Comparison of ENCODE assay signal across 25 mouse cellular contexts in the genomic region with DNA sequence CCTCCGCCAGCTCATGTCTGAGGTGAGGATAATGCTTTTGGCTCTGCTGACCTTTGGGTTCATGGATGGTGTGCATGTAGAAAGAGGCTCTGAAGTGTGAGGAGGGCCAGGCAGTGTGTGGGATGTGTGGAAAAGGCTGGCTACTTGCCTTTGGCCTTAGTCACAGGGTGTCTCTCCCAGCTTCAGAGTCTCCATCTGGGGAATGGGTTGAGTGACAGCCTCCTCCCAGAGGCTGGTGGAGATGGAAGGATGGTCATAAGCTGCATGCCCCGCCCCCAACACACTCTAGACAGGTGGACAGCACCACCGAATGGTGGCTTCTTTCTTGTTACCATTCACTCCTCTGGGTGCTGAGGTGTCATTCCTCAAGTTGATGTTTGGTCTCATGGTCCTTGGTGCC. TPM values are rescaled to one million over a fixed set of nuclear protein-coding genes. Genes with fewer than 3 reads are reported as not detected.
DNase-seq lines count a peak whose midpoint lies in the region; ATAC-seq and TF ChIP-seq lines count a peak whose summit lies in the region.
"Had no signal": no experiment of that assay in that cellular context is flagged by ENCODE, and none has a peak within 500 bp of the region (broad histone marks: within the 10 kb centered on the region; RNA-seq: fewer than 3 reads in every experiment).

No protein-coding gene starts in this region.

- no peaks in the 10 kb centered on the region for H3K9me3 ChIP-seq in hindbrain, embryonic 13.5 days
- no peaks in the 10 kb centered on the region for H3K9me3 ChIP-seq in hindbrain, embryonic 10.5 days
- H3K9me3 ChIP-seq in midbrain, embryonic 13.5 days: no peaks in the 10 kb centered on the region
- no peaks in the 10 kb centered on the region for H3K9me3 ChIP-seq in midbrain, embryonic 16.5 days (replicated peaks; ENCODE audit: control insufficient read depth, low read length, poor library complexity, severe bottlenecking)
- H3K9me3 ChIP-seq in hindbrain, postnatal 0 days (ENCODE audit: low read length): no peaks in the 10 kb centered on the region
- H3K9me3 ChIP-seq: forebrain, embryonic 15.5 days; heart, embryonic 15.5 days; neural tube, embryonic 13.5 days; stomach, embryonic 15.5 days had no signal

- ATAC-seq in hindbrain, embryonic 13.5 days (ENCODE audit: low FRiP score): peak; percentile 4; the same call in 1 of the 2 replicates
- ATAC-seq in midbrain, embryonic 13.5 days: 0 out of 2 replicates have a peak, but pooled peaks have one; percentile 9
- no peak for ATAC-seq in midbrain, embryonic 16.5 days
- peak; percentile 30; the same call in 1 of the 2 replicates for ATAC-seq in hindbrain, postnatal 0 days
- ATAC-seq: forebrain, embryonic 15.5 days had no signal

- DNase-seq in hindbrain, embryonic 10.5 days (ENCODE audit: low spot score): no peak
- peak; percentile 61 for DNase-seq in brain, adult 2 months (ENCODE audit: low read depth, low spot score)
- DNase-seq in hindbrain, postnatal 0 days (ENCODE audit: low spot score): no peak
- no peak for DNase-seq in adrenal gland, adult 2 months
- DNase-seq: adrenal gland, postnatal 36 days; cerebellum, adult 11 months; cerebellum, adult 9-11 months; gastrocnemius, postnatal 36 days; layer of hippocampus, postnatal 36 days; lung, adult 18-20 months; midbrain, embryonic 14.5 days; retina, postnatal 1 day; thymus, adult 18-20 months; thymus, postnatal 36 days had no signal

- H3K27me3 ChIP-seq in hindbrain, embryonic 13.5 days: peaks cover 6% of the 10 kb centered on the region; the same call in 1 of the 2 replicates
- peaks cover 8% of the 10 kb centered on the region for H3K27me3 ChIP-seq in hindbrain, embryonic 10.5 days (ENCODE audit: insufficient read depth, poor library complexity, severe bottlenecking)
- 0 out of 2 replicates have a peak, but pooled peaks cover 3% of the 10 kb centered on the region for H3K27me3 ChIP-seq in midbrain, embryonic 13.5 days
- H3K27me3 ChIP-seq in midbrain, embryonic 16.5 days (ENCODE audit: control insufficient read depth, insufficient read depth, low read depth, low read length): no peaks in the 10 kb centered on the region
- H3K27me3 ChIP-seq in hindbrain, postnatal 0 days (ENCODE audit: insufficient read depth, low read length): no peaks in the 10 kb centered on the region
- H3K27me3 ChIP-seq: forebrain, embryonic 15.5 days; stomach, embryonic 15.5 days had no signal

- H3K4me2 ChIP-seq in hindbrain, embryonic 13.5 days: no peak overlapping the region
- no peak overlapping the region for H3K4me2 ChIP-seq in midbrain, embryonic 13.5 days (replicated peaks)
- H3K4me2 ChIP-seq in midbrain, embryonic 16.5 days (ENCODE audit: low read length): no peak overlapping the region
- H3K4me2 ChIP-seq in hindbrain, postnatal 0 days (ENCODE audit: low read depth, low read length): no peak overlapping the region
- H3K4me2 ChIP-seq: forebrain, embryonic 15.5 days; heart, embryonic 15.5 days; neural tube, embryonic 13.5 days; stomach, embryonic 15.5 days had no signal

- H3K27ac ChIP-seq in hindbrain, embryonic 13.5 days: no peak overlapping the region
- no peak overlapping the region for H3K27ac ChIP-seq in hindbrain, embryonic 10.5 days
- no peak overlapping the region for H3K27ac ChIP-seq in midbrain, embryonic 13.5 days
- no peak overlapping the region for H3K27ac ChIP-seq in midbrain, embryonic 16.5 days (ENCODE audit: low read length)
- H3K27ac ChIP-seq in hindbrain, postnatal 0 days: no peak overlapping the region
- H3K27ac ChIP-seq: heart, embryonic 15.5 days; neural tube, embryonic 13.5 days; stomach, embryonic 15.5 days had no signal

- H3K36me3 ChIP-seq in hindbrain, embryonic 13.5 days: no peaks in the 10 kb centered on the region
- H3K36me3 ChIP-seq in hindbrain, embryonic 10.5 days: no peaks in the 10 kb centered on the region
- no peaks in the 10 kb centered on the region for H3K36me3 ChIP-seq in midbrain, embryonic 13.5 days
- no peaks in the 10 kb centered on the region for H3K36me3 ChIP-seq in midbrain, embryonic 16.5 days (ENCODE audit: control insufficient read depth, insufficient read depth, low read length)
- H3K36me3 ChIP-seq in hindbrain, postnatal 0 days (ENCODE audit: insufficient read depth, low read length): no peaks in the 10 kb centered on the region
- H3K36me3 ChIP-seq: forebrain, embryonic 15.5 days; heart, embryonic 15.5 days; neural tube, embryonic 13.5 days; stomach, embryonic 15.5 days had no signal

- 71% methylated on average over 3 of the region's 3 CpGs for WGBS in hindbrain, embryonic 13.5 days
- WGBS in hindbrain, embryonic 10.5 days: 78% methylated on average over 3 of the region's 3 CpGs
- 79% methylated on average over 3 of the region's 3 CpGs for WGBS in midbrain, embryonic 13.5 days
- WGBS in midbrain, embryonic 16.5 days: 64% methylated on average over 3 of the region's 3 CpGs
- 69% methylated on average over 3 of the region's 3 CpGs for WGBS in hindbrain, postnatal 0 days

- no peak overlapping the region for H3K9ac ChIP-seq in hindbrain, embryonic 13.5 days
- H3K9ac ChIP-seq in midbrain, embryonic 13.5 days (replicated peaks): no peak overlapping the region
- H3K9ac ChIP-seq in midbrain, embryonic 16.5 days (ENCODE audit: low read depth, low read length): no peak overlapping the region
- 0 out of 2 replicates have a peak overlapping the region, but pooled peaks have one; percentile 24 for H3K9ac ChIP-seq in hindbrain, postnatal 0 days (replicated peaks; ENCODE audit: low read length)
- H3K9ac ChIP-seq: forebrain, embryonic 15.5 days; heart, embryonic 15.5 days; neural tube, embryonic 13.5 days; stomach, embryonic 15.5 days had no signal

- H3K4me3 ChIP-seq in hindbrain, embryonic 13.5 days: no peak overlapping the region
- no peak overlapping the region for H3K4me3 ChIP-seq in hindbrain, embryonic 10.5 days
- H3K4me3 ChIP-seq in midbrain, embryonic 13.5 days (replicated peaks): no peak overlapping the region
- no peak overlapping the region for H3K4me3 ChIP-seq in midbrain, embryonic 16.5 days (ENCODE audit: low read depth, low read length)
- no peak overlapping the region for H3K4me3 ChIP-seq in hindbrain, postnatal 0 days (ENCODE audit: low read length)
- H3K4me3 ChIP-seq: erythroblast, embryonic 14.5 days; forebrain, embryonic 15.5 days; heart, embryonic 15.5 days; myocyte; neural tube, embryonic 13.5 days; stomach, embryonic 15.5 days had no signal

- TF ChIP-seq CTCF in hindbrain, postnatal 0 days (IDR thresholded peaks at IDR 0.05; ENCODE audit: low read depth): peak; percentile 20; the same call in 1 of the 2 replicates

- peaks cover 13% of the 10 kb centered on the region for H3K4me1 ChIP-seq in hindbrain, embryonic 13.5 days (replicated peaks)
- peaks cover 34% of the 10 kb centered on the region for H3K4me1 ChIP-seq in hindbrain, embryonic 10.5 days (replicated peaks)
- 0 out of 2 replicates have a peak, but pooled peaks cover 5% of the 10 kb centered on the region for H3K4me1 ChIP-seq in midbrain, embryonic 13.5 days (replicated peaks)
- no peaks in the 10 kb centered on the region for H3K4me1 ChIP-seq in midbrain, embryonic 16.5 days (ENCODE audit: control insufficient read depth, insufficient read depth, low read length)
- peaks cover 8% of the 10 kb centered on the region; the same call in 1 of the 2 replicates for H3K4me1 ChIP-seq in hindbrain, postnatal 0 days (ENCODE audit: insufficient read depth, low read length)
- H3K4me1 ChIP-seq: stomach, embryonic 15.5 days had no signal

RNA-seq across cellular contexts. Expression of a gene that starts 6.6 kb away (rescaled TPM):
- 27.4 and 32.0 TPM in 2 replicates for polyA plus RNA-seq in hindbrain, embryonic 13.5 days (2015; fragmentation: Nextera tagmentation; extraction: Ambion mirVana)
- polyA plus RNA-seq in hindbrain, embryonic 10.5 days (2016; fragmentation: Nextera tagmentation; extraction: Ambion mirVana): 28.5 and 32.2 TPM in 2 replicates
- 10.8 and 11.1 TPM in 2 replicates for polyA plus RNA-seq in midbrain, embryonic 13.5 days (2015; fragmentation: Nextera tagmentation; extraction: Ambion mirVana)
- 11.9 and 12.5 TPM in 2 replicates for polyA plus RNA-seq in midbrain, embryonic 16.5 days (2015; fragmentation: Nextera tagmentation; extraction: Ambion mirVana)
- 50.6 and 50.9 TPM in 2 replicates for total RNA-seq in hindbrain, postnatal 0 days (2014; rRNA removed)
- 18.5 and 21.2 TPM in 2 replicates for polyA plus RNA-seq in hindbrain, postnatal 0 days (2015; fragmentation: Nextera tagmentation; extraction: Ambion mirVana)
- total RNA-seq in adrenal gland, adult 2 months (2021): 10 to 100 TPM in 1 of 2 experiments, 1 to 10 TPM in 1; 9.7 to 17.9 TPM
- polyA plus RNA-seq in adrenal gland, adult 2 months (2012; rRNA removed): 22.7 and 26.6 TPM in 2 replicates
- total RNA-seq: common myeloid progenitor, adult 5-6 weeks; megakaryocyte progenitor cell, adult 5-6 weeks had no signal
